Mouse (Mus musculus) hindbrain, postnatal 0 days (tissue): ENCODE results near the gene 4931406C07Rik. TPM values are rescaled to one million over a fixed set of nuclear protein-coding genes. Genes with fewer than 3 reads are reported as not detected.
"Not testable (repeated sequence)": the region's sequence is repeated elsewhere in the genome, so short reads cannot be mapped to it uniquely, and the experiment has no call there.

Experiments
- ATAC-seq: fragments of 200-750 bp; cut with Nextera tagmentation; 2 replicates; pipeline ENCODE4 v1.8.0; 2017; ENCODE audit warnings: mild to moderate bottlenecking, moderate TSS enrichment, moderate library complexity
- DNase-seq: peaks from one replicate; pipeline ENCODE4 v3.0.0-alpha.2; 2015; ENCODE audit warnings: low spot score
- H3K27ac ChIP-seq: fragments of 300-500 bp; sonication (generic); 2 replicates; pipeline ENCODE4 v1.5.1; 2014; ENCODE audit warnings: mild to moderate bottlenecking
- H3K27me3 ChIP-seq: fragments of 300-500 bp; sonication (generic); 2 replicates; pipeline ENCODE4 v1.6.1; 2014; ENCODE audit warnings: low read length, mixed read lengths; ENCODE audit not compliant: insufficient read depth
- H3K36me3 ChIP-seq: fragments of 300-500 bp; sonication (generic); 2 replicates; pipeline ENCODE4 v1.6.1; 2014; ENCODE audit warnings: low read length, mixed read lengths; ENCODE audit not compliant: insufficient read depth
- H3K4me1 ChIP-seq: fragments of 300-500 bp; sonication (generic); 2 replicates; pipeline ENCODE4 v1.6.1; 2014; ENCODE audit warnings: antibody characterized with exemption, low read length, mixed read lengths; ENCODE audit not compliant: insufficient read depth
- H3K4me2 ChIP-seq: fragments of 300-500 bp; sonication (generic); 2 replicates; pipeline ENCODE4 v1.6.1; 2014; ENCODE audit warnings: low read depth, mild to moderate bottlenecking, low read length, moderate library complexity, mixed read lengths
- H3K4me3 ChIP-seq: fragments of 300-500 bp; sonication (generic); 2 replicates; pipeline ENCODE4 v1.5.1; 2014; ENCODE audit warnings: low read length
- H3K9ac ChIP-seq: fragments of 300-500 bp; sonication (generic); replicated peaks from 2 replicates; pipeline ENCODE4 v1.6.1; 2014; ENCODE audit warnings: mild to moderate bottlenecking, low read length, moderate library complexity, mixed read lengths
- H3K9me3 ChIP-seq: fragments of 300-500 bp; sonication (generic); 2 replicates; pipeline ENCODE4 v1.6.1; 2016; ENCODE audit warnings: low read length, mixed read lengths
- CTCF ChIP-seq: IDR thresholded peaks from 2 replicates; pipeline ENCODE4 v1.5.1; 2016; ENCODE audit warnings: antibody characterized with exemption, control low read depth, low read depth
- WGBS: fragments of 180-500 bp; shearing (Covaris S2); extraction: QIAGEN DNeasy Blood & Tissue Kit; methylation state at CpG from one replicate; pipeline ENCODE4 v1.1.7; 2014; 5-methylcytosine and 5-hydroxymethylcytosine counted together
- polyA plus RNA-seq: library from polyadenylated mRNA; unstranded; fragments of >200 nt; fragmentation: Nextera tagmentation; extraction: Ambion mirVana; gene quantifications from 2 replicates; pipeline ENCODE4 v1.2.1, GENCODE M21; 2015
- total RNA-seq: library from RNA; depleted of rRNA; stranded (reverse); fragments of >200 nt; gene quantifications from 2 replicates; pipeline ENCODE4 v1.2.3, GENCODE M21; 2014

The 4931406C07Rik gene
- total and polyA plus RNA-seq, 2 experiments from 2014 or later: 11.0 to 14.8 TPM

GRCm38 (mm10) chr9:15305503-15306397 lies 498 bp downstream of the 4931406C07Rik start, which contains the start of gene Taf1d:
Gene Taf1d (plus strand): TSS chr9:15306214.
- Histone ChIP-seq H3K27ac (peak within 1 kb of the TSS; percentile 86), H3K27me3 (no peaks in the 10 kb centered on the region), H3K9ac (peak within 1 kb of the TSS; percentile 70), H3K4me2 (peak within 1 kb of the TSS; percentile 77), H3K9me3 (no peaks in the 10 kb centered on the region), H3K36me3 (peaks cover 13% of the 10 kb centered on the region), H3K4me3 (peak within 1 kb of the TSS; percentile 56), H3K4me1 (peaks cover 14% of the 10 kb centered on the region)
- peak; percentile 99 for ATAC-seq
- no peak for TF ChIP-seq CTCF
- WGBS: 12% methylated on average over 45 of the region's 45 CpGs
- DNase-seq: peak; percentile 97

GRCm38 (mm10) chr9:15302881-15303280 lies 3.4 kb downstream of the 4931406C07Rik start:
- 65% methylated on average over 2 of the region's 2 CpGs for WGBS
- no peak overlapping the region for H3K9ac ChIP-seq
- DNase-seq: no peak
- no peaks in the 10 kb centered on the region for H3K36me3 ChIP-seq
- H3K27ac ChIP-seq: no peak overlapping the region
- ATAC-seq: no peak
- H3K9me3 ChIP-seq: no peaks in the 10 kb centered on the region
- H3K4me2 ChIP-seq: no peak overlapping the region
- H3K4me1 ChIP-seq: peaks cover 9% of the 10 kb centered on the region
- no peaks in the 10 kb centered on the region for H3K27me3 ChIP-seq
- TF ChIP-seq CTCF: no peak
- no peak overlapping the region for H3K4me3 ChIP-seq

GRCm38 (mm10) chr9:15302006-15302405 lies 4.2 kb downstream of the 4931406C07Rik start:
- not testable (repeated sequence) for H3K4me2 ChIP-seq, H3K27me3 ChIP-seq, ATAC-seq, H3K4me3 ChIP-seq, DNase-seq, H3K4me1 ChIP-seq, H3K27ac ChIP-seq, H3K9ac ChIP-seq, H3K9me3 ChIP-seq, H3K36me3 ChIP-seq
- WGBS: 83% methylated on average over 6 of the region's 6 CpGs

GRCm38 (mm10) chr9:15301399-15301798 lies 4.8 kb downstream of the 4931406C07Rik start:
- peak overlapping the region; percentile 60; the same call in 1 of the 2 replicates for H3K27ac ChIP-seq
- no peaks in the 10 kb centered on the region for H3K4me1 ChIP-seq
- no peak overlapping the region for H3K9ac ChIP-seq
- WGBS: 40% methylated on average over 6 of the region's 6 CpGs
- DNase-seq (peak; percentile 16), ATAC-seq (no peak)
- H3K9me3 ChIP-seq: no peaks in the 10 kb centered on the region
- H3K27me3 ChIP-seq: no peaks in the 10 kb centered on the region
- peak overlapping the region; percentile 25; the same call in 1 of the 2 replicates for H3K4me2 ChIP-seq
- no peak overlapping the region for H3K4me3 ChIP-seq
- H3K36me3 ChIP-seq: no peaks in the 10 kb centered on the region
- no peak for TF ChIP-seq CTCF

- H3K4me1 ChIP-seq: no peaks in the 10 kb centered on the region
- no peak overlapping the region for H3K4me2 ChIP-seq
- ATAC-seq (no peak), DNase-seq (no peak)
- H3K9me3 ChIP-seq: no peaks in the 10 kb centered on the region
- WGBS: 89% methylated on average over 5 of the region's 5 CpGs
- no peak overlapping the region for H3K4me3 ChIP-seq
- no peak for TF ChIP-seq CTCF
- H3K27ac ChIP-seq: no peak overlapping the region
- H3K36me3 ChIP-seq: 0 out of 2 replicates have a peak, but pooled peaks cover 4% of the 10 kb centered on the region
- H3K27me3 ChIP-seq: no peaks in the 10 kb centered on the region
- no peak overlapping the region for H3K9ac ChIP-seq
Observed at GRCm38 (mm10) chr9:15300056-15300455, 6.2 kb downstream of the 4931406C07Rik start.

- WGBS: 57% methylated on average over 2 of the region's 2 CpGs
- Histone ChIP-seq H3K9me3 (no peaks in the 10 kb centered on the region), H3K27ac (no peak overlapping the region), H3K9ac (no peak overlapping the region), H3K36me3 (0 out of 2 replicates have a peak, but pooled peaks cover 4% of the 10 kb centered on the region), H3K4me3 (no peak overlapping the region), H3K27me3 (no peaks in the 10 kb centered on the region), H3K4me2 (no peak overlapping the region), H3K4me1 (no peaks in the 10 kb centered on the region)
- DNase-seq (no peak), ATAC-seq (no peak)
- no peak for TF ChIP-seq CTCF
Observed at GRCm38 (mm10) chr9:15298451-15298850, 7.8 kb downstream of the 4931406C07Rik start.

GRCm38 (mm10) chr9:15297112-15297511 lies 9.1 kb downstream of the 4931406C07Rik start:
- Histone ChIP-seq H3K27me3 (no peaks in the 10 kb centered on the region), H3K4me2 (no peak overlapping the region), H3K4me3 (no peak overlapping the region), H3K27ac (no peak overlapping the region), H3K9me3 (no peaks in the 10 kb centered on the region), H3K36me3 (peaks cover 4% of the 10 kb centered on the region; the same call in 1 of the 2 replicates), H3K9ac (no peak overlapping the region), H3K4me1 (no peaks in the 10 kb centered on the region)
- no peak for ATAC-seq
- no peak for DNase-seq
- TF ChIP-seq CTCF: no peak
- 89% methylated on average over 7 of the region's 7 CpGs for WGBS
